Mouse (Mus musculus) small intestine, adult 2 months (tissue): ENCODE data around the gene Klhl21. TPM values are rescaled to one million over a fixed set of nuclear protein-coding genes. Genes with fewer than 3 reads are reported as not detected.
"Not testable (repeated sequence)": the region's sequence is repeated elsewhere in the genome, so short reads cannot be mapped to it uniquely, and the experiment has no call there.

ENCODE experiments used
- H3K27ac ChIP-seq: fragments of 200-500 bp; 2 replicates; pipeline ENCODE4 v1.5.1; 2012; ENCODE audit warnings: low read depth, low read length, control low read depth, inconsistent platforms; ENCODE audit not compliant: insufficient read depth
- H3K27me3 ChIP-seq: fragments of 200-500 bp; 2 replicates; pipeline ENCODE4 v1.6.1; 2012; ENCODE audit warnings: mild to moderate bottlenecking, moderate library complexity, low read length, inconsistent platforms; ENCODE audit not compliant: control insufficient read depth, insufficient read depth
- H3K36me3 ChIP-seq: fragments of 200-500 bp; 2 replicates; pipeline ENCODE4 v1.6.1; 2012; ENCODE audit warnings: mild to moderate bottlenecking, low read length, control low read depth, inconsistent platforms; ENCODE audit not compliant: control insufficient read depth, insufficient read depth
- H3K4me1 ChIP-seq: fragments of 200-500 bp; 2 replicates; pipeline ENCODE4 v1.6.1; 2012; ENCODE audit warnings: low read length, inconsistent platforms, mixed read lengths; ENCODE audit not compliant: control insufficient read depth, insufficient read depth, insufficient read length
- H3K4me3 ChIP-seq: fragments of 200-500 bp; 2 replicates; pipeline ENCODE4 v1.5.1; 2012; ENCODE audit warnings: low read depth, mild to moderate bottlenecking, control low read depth, inconsistent platforms, low read length, moderate library complexity
- CTCF ChIP-seq: fragments of 200-500 bp; IDR thresholded peaks from 2 replicates; pipeline ENCODE4 v1.5.1; 2012; ENCODE audit warnings: low read depth, mild to moderate bottlenecking, control low read depth, inconsistent platforms, low read length, moderate library complexity, mixed read lengths; ENCODE audit not compliant: insufficient replicate concordance, insufficient read length; ENCODE audit errors: extremely low read depth
- POLR2A ChIP-seq: fragments of 200-500 bp; IDR thresholded peaks from 2 replicates; pipeline ENCODE4 v1.6.1; 2012; ENCODE audit warnings: low read depth, mild to moderate bottlenecking, control low read depth, inconsistent platforms, low read length, moderate library complexity
- WGBS: fragments of 180-500 bp; shearing (Covaris S2); methylation state at CpG from one replicate; pipeline ENCODE4 v1.1.7; 2018; 5-methylcytosine and 5-hydroxymethylcytosine counted together
- polyA plus RNA-seq: library from polyadenylated mRNA; depleted of rRNA; stranded (reverse); fragments of >200 nt; gene quantifications from 2 replicates; pipeline ENCODE4 v1.2.3, GENCODE M21; 2012

The Klhl21 gene
- polyA plus RNA-seq, 1 experiment, result 19.8 TPM

DNA sequence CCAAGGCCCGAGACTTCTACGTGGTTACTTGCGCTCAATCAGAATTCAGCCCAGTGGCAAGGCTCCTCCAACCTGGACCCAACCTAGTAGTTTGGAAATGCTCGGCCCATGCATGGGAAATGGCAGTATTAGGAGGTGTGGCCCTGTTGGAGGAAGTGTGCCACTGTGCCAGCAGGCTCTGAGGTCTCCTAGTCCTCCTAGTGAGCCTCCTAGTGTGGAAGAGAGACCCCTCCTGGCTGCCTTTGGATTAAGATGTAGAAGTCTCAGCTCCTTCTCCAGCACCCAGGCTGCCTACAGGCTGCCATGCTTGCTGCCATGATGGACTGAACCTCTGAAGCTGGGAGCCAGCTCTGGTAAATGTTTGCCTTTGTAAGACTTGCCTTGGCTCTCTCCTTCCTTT lies 21.4 kb downstream of the Klhl21 start:
- Histone ChIP-seq H3K27ac (no peak overlapping the region), H3K27me3 (no peaks in the 10 kb centered on the region), H3K4me1 (peaks cover 26% of the 10 kb centered on the region), H3K36me3 (no peaks in the 10 kb centered on the region; the same call in 1 of the 2 replicates), H3K4me3 (no peak overlapping the region)
- WGBS, result 72% methylated on average over 4 of the region's 4 CpGs
- TF ChIP-seq CTCF (no peak), POLR2A (no peak)

DNA sequence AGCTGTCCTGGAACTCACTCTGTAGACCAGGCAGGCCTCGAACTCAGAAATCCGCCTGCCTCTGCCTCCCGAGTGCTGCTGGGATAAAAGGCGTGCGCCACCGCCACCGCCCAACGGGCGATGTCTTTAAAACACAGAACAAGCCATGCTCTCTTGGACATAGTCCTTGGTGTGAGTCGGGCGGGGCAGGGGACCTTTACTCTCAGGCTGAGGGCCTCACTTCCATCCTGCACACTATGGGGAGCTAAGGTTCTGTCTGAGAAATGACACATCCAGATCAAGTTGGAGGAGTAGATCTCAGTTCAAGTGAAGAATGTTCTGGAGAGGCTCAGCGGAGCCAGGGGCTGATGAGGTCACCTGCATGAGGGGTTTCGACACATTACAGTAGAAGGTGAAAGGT lies 24.3 kb downstream of the Klhl21 start:
- H3K27ac ChIP-seq, result no peak overlapping the region
- no peak for TF ChIP-seq CTCF
- TF ChIP-seq POLR2A, result no peak
- H3K4me3 ChIP-seq, result no peak overlapping the region
- 64% methylated on average over 13 of the region's 13 CpGs for WGBS
- no peaks in the 10 kb centered on the region for H3K36me3 ChIP-seq
- H3K27me3 ChIP-seq, result no peaks in the 10 kb centered on the region
- H3K4me1 ChIP-seq, result peaks cover 11% of the 10 kb centered on the region

DNA sequence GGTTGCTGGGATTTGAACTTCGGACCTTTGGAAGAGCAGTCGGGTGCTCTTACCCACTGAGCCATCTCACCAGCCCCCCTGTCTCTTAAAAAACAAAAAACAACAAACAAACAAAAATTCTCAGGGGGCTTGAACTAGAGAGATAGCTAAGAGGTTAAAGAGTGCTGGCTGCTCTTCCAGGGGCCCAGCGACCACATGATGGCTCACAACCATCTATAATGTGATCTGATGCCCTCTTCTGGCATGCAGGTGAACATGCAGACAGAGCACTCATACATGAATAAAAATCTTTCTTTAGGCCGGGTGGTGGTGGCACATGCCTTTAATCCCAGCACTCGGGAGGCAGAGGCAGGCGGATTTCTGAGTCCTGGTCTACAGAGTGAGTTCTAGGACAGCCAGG lies 27.9 kb downstream of the Klhl21 start:
- not testable (repeated sequence) for H3K27ac ChIP-seq, H3K36me3 ChIP-seq, H3K27me3 ChIP-seq, H3K4me1 ChIP-seq, H3K4me3 ChIP-seq
- 92% methylated on average over 6 of the region's 6 CpGs for WGBS

GRCm38 (mm10) chr4:152038225-152038984 lies 29.8 kb downstream of the Klhl21 start, which contains the start of gene Tas1r1:
TSS of gene Tas1r1 (minus strand) at chr4:152038568.
- Histone ChIP-seq H3K4me3 (peak within 1 kb of the TSS; percentile 99), H3K4me1 (peaks cover 3% of the 10 kb centered on the region), H3K27ac (no peak within 1 kb of the TSS), H3K36me3 (peaks cover 22% of the 10 kb centered on the region), H3K27me3 (no peaks in the 10 kb centered on the region)
- WGBS, result 52% methylated on average over 10 of the region's 10 CpGs
- no peak for TF ChIP-seq CTCF
- TF ChIP-seq POLR2A, result no peak

- peak; percentile 98 for TF ChIP-seq CTCF
- TF ChIP-seq POLR2A, result peak; percentile 64
- H3K27me3 ChIP-seq, result no peaks in the 10 kb centered on the region
- H3K4me3 ChIP-seq, result peak within 1 kb of the TSS; percentile 99
- no peak within 1 kb of the TSS for H3K27ac ChIP-seq
- H3K4me1 ChIP-seq, result peaks cover 3% of the 10 kb centered on the region
- WGBS, result under 1% methylated on average over 85 of the region's 86 CpGs
- H3K36me3 ChIP-seq, result peaks cover 30% of the 10 kb centered on the region
Observed at GRCm38 (mm10) chr4:152038985-152039830, 30.6 kb downstream of the Klhl21 start, which contains the start of gene Nol9. TSS of gene Nol9 (plus strand) at chr4:152039321.

- Histone ChIP-seq H3K27me3 (no peaks in the 10 kb centered on the region), H3K4me1 (peaks cover 3% of the 10 kb centered on the region), H3K4me3 (peak overlapping the region; percentile 99), H3K36me3 (peaks cover 32% of the 10 kb centered on the region), H3K27ac (no peak overlapping the region)
- WGBS, result 2% methylated on average over 25 of the region's 25 CpGs
- TF ChIP-seq POLR2A, result no peak
- TF ChIP-seq CTCF, result no peak
Observed at GRCm38 (mm10) chr4:152039831-152040310, 31.3 kb downstream of the Klhl21 start.

DNA sequence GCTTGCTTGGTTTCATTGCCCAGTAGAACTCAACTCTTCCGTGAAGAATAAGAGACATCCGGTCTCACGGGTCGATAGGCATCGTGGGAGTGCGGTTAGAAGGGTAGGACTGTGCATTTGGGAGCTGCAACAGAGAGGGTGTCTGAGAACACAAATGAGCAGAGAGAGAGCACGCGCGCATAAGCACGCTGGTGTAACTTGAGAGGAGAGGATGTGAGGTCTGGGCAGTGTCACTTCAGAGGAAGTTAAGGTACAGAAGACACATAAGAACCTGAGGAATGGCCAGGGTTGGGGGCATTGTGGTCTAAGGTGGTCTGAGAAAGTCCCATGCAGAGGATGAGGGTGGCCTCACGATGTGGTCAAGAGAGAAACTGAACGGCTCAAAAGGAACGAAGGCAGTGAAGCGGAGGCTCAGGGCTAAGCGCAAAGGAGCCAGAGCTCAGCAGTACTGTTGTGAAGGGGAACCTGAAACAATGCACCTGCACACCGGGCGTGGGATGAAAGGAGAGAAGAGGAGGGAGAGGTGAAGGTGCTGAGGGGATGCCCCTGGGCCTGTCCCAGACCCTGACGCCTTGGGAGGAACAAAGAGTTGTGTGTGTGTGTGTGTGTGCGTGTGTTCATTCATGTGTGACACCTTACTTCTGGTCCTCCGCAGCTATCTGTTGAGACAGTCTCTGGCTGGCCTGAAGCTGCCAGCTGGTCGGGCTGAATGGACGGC lies 33.5 kb downstream of the Klhl21 start:
- no peak overlapping the region for H3K27ac ChIP-seq
- peaks cover 3% of the 10 kb centered on the region for H3K4me1 ChIP-seq
- H3K27me3 ChIP-seq, result no peaks in the 10 kb centered on the region
- 93% methylated on average over 22 of the region's 22 CpGs for WGBS
- no peak overlapping the region for H3K4me3 ChIP-seq
- peaks cover 47% of the 10 kb centered on the region for H3K36me3 ChIP-seq
- no peak for TF ChIP-seq CTCF
- no peak for TF ChIP-seq POLR2A
